Mouse (Mus musculus) cortical plate, adult 2 months (tissue): ENCODE measurements around the gene Mpp2.

Experiments used
- CTCF ChIP-seq: fragments of 200-500 bp; IDR thresholded peaks from 2 replicates; pipeline ENCODE4 v1.5.1; 2011; ENCODE audit warnings: mild to moderate bottlenecking, control low read depth, low read length; ENCODE audit not compliant: insufficient read depth; ENCODE audit errors: extremely low read depth
- POLR2A ChIP-seq: fragments of 200-500 bp; IDR thresholded peaks from 2 replicates; pipeline ENCODE4 v1.6.1; 2011; ENCODE audit warnings: mild to moderate bottlenecking, low read length, control low read depth; ENCODE audit not compliant: insufficient read depth; ENCODE audit errors: extremely low read depth

DNA sequence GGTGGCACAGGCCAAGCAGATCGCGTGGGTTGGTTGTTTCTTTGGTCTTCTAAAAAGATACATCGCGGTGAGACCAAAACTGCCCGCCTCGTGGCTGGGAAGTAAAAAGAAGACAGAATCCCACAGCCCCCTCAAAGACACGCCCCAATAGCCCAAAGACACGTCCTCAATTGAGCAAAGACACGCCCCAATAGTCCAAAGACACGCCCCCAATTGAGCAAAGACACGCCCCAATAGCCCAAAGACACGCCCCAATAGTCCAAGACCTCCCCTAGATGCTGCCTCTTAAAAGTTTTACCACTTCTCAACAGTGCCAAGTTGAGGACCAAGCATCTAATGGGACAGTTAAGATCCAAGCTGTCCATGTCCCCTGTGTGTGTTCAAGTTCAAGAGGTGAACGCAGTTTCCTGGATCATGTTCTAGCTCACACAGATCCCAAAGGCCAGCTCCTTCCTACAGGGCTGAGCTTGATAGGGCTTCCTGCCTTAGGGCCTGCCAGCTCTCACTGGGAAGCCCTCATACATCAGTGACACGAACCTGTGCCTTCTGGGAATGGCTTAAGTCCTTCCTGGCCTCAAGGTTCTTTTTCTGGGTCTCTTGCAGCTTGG lies 38.3 kb downstream of the Mpp2 start:
- TF ChIP-seq CTCF (no peak), POLR2A (no peak)
